Mouse (Mus musculus): ENCODE measurements around the gene Fam19a2.

GRCm38 (mm10) chr10:123264461-123265191, 830 bp downstream of the Fam19a2 start:
- TF ChIP-seq CTCF (IDR thresholded peaks at IDR 0.05; ENCODE audit: control insufficient read depth, insufficient read depth, insufficient replicate concordance, low read depth, low read length) (no peak), POLR2A (IDR thresholded peaks at IDR 0.05; ENCODE audit: control insufficient read depth, low read depth, low read length) (no peak)
